Mouse (Mus musculus) forebrain, embryonic 15.5 days (tissue): ENCODE data around the gene Tjp2. TPM values are rescaled to one million over a fixed set of nuclear protein-coding genes. Genes with fewer than 3 reads are reported as not detected.

Experiments
- ATAC-seq: fragments of 200-750 bp; cut with Nextera tagmentation; replicated peaks from 2 replicates; pipeline ENCODE4 v1.8.0; 2017; ENCODE audit warnings: mild to moderate bottlenecking, moderate TSS enrichment, moderate library complexity
- H3K27ac ChIP-seq: fragments of 300-500 bp; sonication (generic); replicated peaks from 2 replicates; pipeline ENCODE4 v1.5.1; 2015; ENCODE audit warnings: mild to moderate bottlenecking, inconsistent platforms
- H3K27me3 ChIP-seq: fragments of 300-500 bp; sonication (generic); 2 replicates; pipeline ENCODE4 v1.6.1; 2015; ENCODE audit warnings: inconsistent platforms
- H3K36me3 ChIP-seq: fragments of 300-500 bp; sonication (generic); 2 replicates; pipeline ENCODE4 v1.6.1; 2015; ENCODE audit warnings: mild to moderate bottlenecking, inconsistent platforms
- H3K4me1 ChIP-seq: fragments of 300-500 bp; sonication (generic); 2 replicates; pipeline ENCODE4 v1.6.1; 2015; ENCODE audit warnings: inconsistent platforms
- H3K4me2 ChIP-seq: fragments of 300-500 bp; sonication (generic); replicated peaks from 2 replicates; pipeline ENCODE4 v1.6.1; 2015; ENCODE audit warnings: mild to moderate bottlenecking, inconsistent platforms
- H3K4me3 ChIP-seq: fragments of 300-500 bp; sonication (generic); 2 replicates; pipeline ENCODE4 v1.5.1; 2015; ENCODE audit warnings: mild to moderate bottlenecking, inconsistent platforms
- H3K9ac ChIP-seq: fragments of 300-500 bp; sonication (generic); replicated peaks from 2 replicates; pipeline ENCODE4 v1.6.1; 2015; ENCODE audit warnings: mild to moderate bottlenecking, inconsistent platforms
- H3K9me3 ChIP-seq: fragments of 300-500 bp; sonication (generic); 2 replicates; pipeline ENCODE4 v1.6.1; 2016; ENCODE audit warnings: inconsistent platforms
- WGBS: fragments of 180-500 bp; shearing (Covaris S2); methylation state at CpG from one replicate; pipeline ENCODE4 v1.1.7; 2015; ENCODE audit warnings: mixed read lengths; 5-methylcytosine and 5-hydroxymethylcytosine counted together
- polyA plus RNA-seq: library from polyadenylated mRNA; unstranded; fragments of >200 nt; fragmentation: Nextera tagmentation; extraction: Ambion mirVana; gene quantifications from 2 replicates; pipeline ENCODE4 v1.2.1, GENCODE M21; 2015

Gene Tjp2
- polyA plus RNA-seq, 1 experiment from 2014 or later: 11.9 TPM

GRCm38 (mm10) chr19:24075927-24076326, 148.9 kb downstream of the Tjp2 start:
- H3K4me2 ChIP-seq: no peak overlapping the region
- H3K9me3 ChIP-seq: no peaks in the 10 kb centered on the region
- H3K9ac ChIP-seq: no peak overlapping the region
- H3K27me3 ChIP-seq: no peaks in the 10 kb centered on the region
- no peak overlapping the region for H3K4me3 ChIP-seq
- H3K4me1 ChIP-seq: no peaks in the 10 kb centered on the region
- no peaks in the 10 kb centered on the region for H3K36me3 ChIP-seq
- no peak overlapping the region for H3K27ac ChIP-seq
- WGBS: 88% methylated on average over 8 of the region's 8 CpGs
- no peak for ATAC-seq

- H3K4me3 ChIP-seq: no peak overlapping the region
- H3K36me3 ChIP-seq: no peaks in the 10 kb centered on the region
- no peaks in the 10 kb centered on the region for H3K4me1 ChIP-seq
- WGBS: 62% methylated on average over 4 of the region's 4 CpGs
- H3K27me3 ChIP-seq: no peaks in the 10 kb centered on the region
- H3K4me2 ChIP-seq: no peak overlapping the region
- ATAC-seq: no peak
- no peaks in the 10 kb centered on the region for H3K9me3 ChIP-seq
- no peak overlapping the region for H3K9ac ChIP-seq
- H3K27ac ChIP-seq: no peak overlapping the region
Measured at GRCm38 (mm10) chr19:24073155-24073554, 151.7 kb downstream of the Tjp2 start.

- H3K36me3 ChIP-seq: no peaks in the 10 kb centered on the region
- H3K27me3 ChIP-seq: no peaks in the 10 kb centered on the region
- no peak overlapping the region for H3K9ac ChIP-seq
- 54% methylated on average over 12 of the region's 12 CpGs for WGBS
- H3K4me3 ChIP-seq: no peak overlapping the region
- ATAC-seq: no peak
- no peak overlapping the region for H3K27ac ChIP-seq
- H3K9me3 ChIP-seq: no peaks in the 10 kb centered on the region
- H3K4me2 ChIP-seq: no peak overlapping the region
- no peaks in the 10 kb centered on the region for H3K4me1 ChIP-seq
Measured at GRCm38 (mm10) chr19:24064348-24064895, 160.4 kb downstream of the Tjp2 start.

- Histone ChIP-seq H3K36me3 (no peaks in the 10 kb centered on the region), H3K4me1 (no peaks in the 10 kb centered on the region), H3K4me3 (no peak overlapping the region), H3K27ac (no peak overlapping the region), H3K4me2 (no peak overlapping the region), H3K9me3 (no peaks in the 10 kb centered on the region), H3K27me3 (no peaks in the 10 kb centered on the region), H3K9ac (no peak overlapping the region)
- ATAC-seq: no peak
- 81% methylated on average over 4 of the region's 4 CpGs for WGBS
Measured at GRCm38 (mm10) chr19:24063585-24063984, 161.2 kb downstream of the Tjp2 start.

GRCm38 (mm10) chr19:24058851-24059250, 166.0 kb downstream of the Tjp2 start:
- WGBS: 72% methylated on average over 8 of the region's 8 CpGs

GRCm38 (mm10) chr19:24058021-24058420, 166.8 kb downstream of the Tjp2 start:
- no peaks in the 10 kb centered on the region for H3K9me3 ChIP-seq
- H3K27me3 ChIP-seq: no peaks in the 10 kb centered on the region
- no peak for ATAC-seq
- no peak overlapping the region for H3K4me3 ChIP-seq
- H3K4me2 ChIP-seq: no peak overlapping the region
- no peak overlapping the region for H3K9ac ChIP-seq
- no peaks in the 10 kb centered on the region for H3K4me1 ChIP-seq
- no peak overlapping the region for H3K27ac ChIP-seq
- H3K36me3 ChIP-seq: no peaks in the 10 kb centered on the region
- WGBS: 85% methylated on average over 5 of the region's 5 CpGs

More at GRCm38 (mm10) chr19:24058851-24059250, 166.0 kb downstream of the Tjp2 start:
- no peak overlapping the region for H3K4me3 ChIP-seq
- H3K4me1 ChIP-seq: no peaks in the 10 kb centered on the region
- H3K27me3 ChIP-seq: no peaks in the 10 kb centered on the region
- H3K9me3 ChIP-seq: no peaks in the 10 kb centered on the region
- H3K36me3 ChIP-seq: no peaks in the 10 kb centered on the region
- no peak overlapping the region for H3K4me2 ChIP-seq
- peak overlapping the region; percentile 37; the same call in 1 of the 2 replicates for H3K27ac ChIP-seq
- no peak overlapping the region for H3K9ac ChIP-seq
- no peak; the same call in 1 of the 2 replicates for ATAC-seq

GRCm38 (mm10) chr19:24056880-24057279, 167.9 kb downstream of the Tjp2 start:
- no peak for ATAC-seq
- Histone ChIP-seq H3K4me1 (no peaks in the 10 kb centered on the region), H3K4me3 (no peak overlapping the region), H3K27ac (no peak overlapping the region), H3K9ac (no peak overlapping the region), H3K27me3 (no peaks in the 10 kb centered on the region), H3K9me3 (no peaks in the 10 kb centered on the region), H3K4me2 (no peak overlapping the region), H3K36me3 (no peaks in the 10 kb centered on the region)
- WGBS: 87% methylated on average over 1 of the region's 1 CpGs

- Histone ChIP-seq H3K4me1 (no peaks in the 10 kb centered on the region), H3K36me3 (no peaks in the 10 kb centered on the region), H3K4me2 (no peak overlapping the region), H3K27ac (no peak overlapping the region), H3K27me3 (no peaks in the 10 kb centered on the region), H3K9ac (no peak overlapping the region), H3K9me3 (no peaks in the 10 kb centered on the region), H3K4me3 (no peak overlapping the region)
- no peak for ATAC-seq
- WGBS: 65% methylated on average over 2 of the region's 2 CpGs
Measured at GRCm38 (mm10) chr19:24054904-24055303, 169.9 kb downstream of the Tjp2 start.

GRCm38 (mm10) chr19:24054265-24054664, 170.6 kb downstream of the Tjp2 start:
- no peaks in the 10 kb centered on the region for H3K36me3 ChIP-seq
- no peak overlapping the region for H3K27ac ChIP-seq
- no peak for ATAC-seq
- H3K4me3 ChIP-seq: no peak overlapping the region
- WGBS: 89% methylated on average over 5 of the region's 5 CpGs
- no peak overlapping the region for H3K4me2 ChIP-seq
- H3K9ac ChIP-seq: no peak overlapping the region
- no peaks in the 10 kb centered on the region for H3K4me1 ChIP-seq
- H3K27me3 ChIP-seq: no peaks in the 10 kb centered on the region
- no peaks in the 10 kb centered on the region for H3K9me3 ChIP-seq

GRCm38 (mm10) chr19:24050514-24050913, 174.3 kb downstream of the Tjp2 start:
- H3K4me1 ChIP-seq: no peaks in the 10 kb centered on the region
- no peaks in the 10 kb centered on the region for H3K27me3 ChIP-seq
- no peaks in the 10 kb centered on the region for H3K36me3 ChIP-seq
- no peak overlapping the region for H3K4me2 ChIP-seq
- WGBS: 83% methylated on average over 2 of the region's 2 CpGs
- no peak overlapping the region for H3K9ac ChIP-seq
- no peaks in the 10 kb centered on the region for H3K9me3 ChIP-seq
- H3K4me3 ChIP-seq: no peak overlapping the region
- no peak overlapping the region for H3K27ac ChIP-seq
- no peak for ATAC-seq

GRCm38 (mm10) chr19:24049329-24049728, 175.5 kb downstream of the Tjp2 start:
- Histone ChIP-seq H3K36me3 (no peaks in the 10 kb centered on the region), H3K4me3 (no peak overlapping the region)
- no peak for ATAC-seq

GRCm38 (mm10) chr19:24046395-24046993, 178.3 kb downstream of the Tjp2 start:
- Histone ChIP-seq H3K36me3 (no peaks in the 10 kb centered on the region), H3K4me1 (no peaks in the 10 kb centered on the region), H3K27ac (no peak overlapping the region), H3K4me3 (no peak overlapping the region), H3K27me3 (no peaks in the 10 kb centered on the region), H3K9me3 (no peaks in the 10 kb centered on the region), H3K9ac (no peak overlapping the region), H3K4me2 (no peak overlapping the region)
- ATAC-seq: no peak
- 93% methylated on average over 10 of the region's 10 CpGs for WGBS

More at GRCm38 (mm10) chr19:24049329-24049728, 175.5 kb downstream of the Tjp2 start:
- no peaks in the 10 kb centered on the region for H3K4me1 ChIP-seq
- H3K4me2 ChIP-seq: no peak overlapping the region
- no peak overlapping the region for H3K27ac ChIP-seq
- WGBS: 82% methylated on average over 3 of the region's 3 CpGs
- no peak overlapping the region for H3K9ac ChIP-seq
- H3K27me3 ChIP-seq: no peaks in the 10 kb centered on the region
- no peaks in the 10 kb centered on the region for H3K9me3 ChIP-seq
